Comparison of ENCODE assay signal across 9 mouse cellular contexts in the genomic region with DNA sequence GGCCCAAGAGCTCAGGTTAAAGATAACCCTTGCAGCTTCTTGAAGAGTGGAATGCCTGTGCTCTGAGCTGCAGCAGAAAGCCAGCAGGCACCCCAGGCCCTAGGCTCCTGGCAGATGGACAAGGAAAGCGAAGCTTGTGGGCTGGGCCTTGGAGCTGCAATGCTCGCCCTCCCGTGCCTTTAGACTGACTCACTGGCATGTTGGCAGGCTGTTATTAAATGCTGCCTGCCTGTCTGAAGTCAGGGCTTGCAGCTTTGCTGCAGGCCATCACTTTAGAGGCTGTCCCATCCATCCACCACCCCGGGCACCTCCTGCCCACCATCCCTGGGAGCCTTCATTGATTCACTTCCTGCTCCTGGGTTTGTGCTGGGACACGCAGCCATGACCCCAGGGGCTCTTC. TPM values are rescaled to one million over a fixed set of nuclear protein-coding genes. Genes with fewer than 3 reads are reported as not detected.
DNase-seq lines count a peak whose midpoint lies in the region; ATAC-seq lines count a peak whose summit lies in the region.
"Had no signal": no experiment of that assay in that cellular context is flagged by ENCODE, and none has a peak within 500 bp of the region (broad histone marks: within the 10 kb centered on the region; RNA-seq: fewer than 3 reads in every experiment).

No protein-coding gene starts in this region.

- H3K4me3 ChIP-seq in forebrain, embryonic 15.5 days, result no peak overlapping the region
- H3K4me3 ChIP-seq: liver, embryonic 13.5 days had no signal

- no peak for ATAC-seq in forebrain, embryonic 15.5 days (replicated peaks)

- H3K4me1 ChIP-seq in forebrain, embryonic 15.5 days, result no peaks in the 10 kb centered on the region
- H3K4me1 ChIP-seq: liver, embryonic 13.5 days had no signal

- no peaks in the 10 kb centered on the region for H3K27me3 ChIP-seq in forebrain, embryonic 15.5 days
- H3K27me3 ChIP-seq: liver, embryonic 13.5 days had no signal

- WGBS in forebrain, embryonic 15.5 days, result 74% methylated on average over 5 of the region's 5 CpGs

- H3K4me2 ChIP-seq in forebrain, embryonic 15.5 days (replicated peaks), result no peak overlapping the region
- H3K4me2 ChIP-seq: liver, embryonic 13.5 days had no signal

- no peaks in the 10 kb centered on the region for H3K36me3 ChIP-seq in forebrain, embryonic 15.5 days
- H3K36me3 ChIP-seq: liver, embryonic 13.5 days had no signal

- no peak overlapping the region for H3K9ac ChIP-seq in forebrain, embryonic 15.5 days (replicated peaks)
- H3K9ac ChIP-seq: liver, embryonic 13.5 days had no signal

- H3K9me3 ChIP-seq in forebrain, embryonic 15.5 days, result no peaks in the 10 kb centered on the region
- H3K9me3 ChIP-seq: liver, embryonic 13.5 days had no signal

- H3K27ac ChIP-seq in forebrain, embryonic 15.5 days (replicated peaks), result no peak overlapping the region
- H3K27ac ChIP-seq: liver, embryonic 13.5 days had no signal

- DNase-seq in adrenal gland, adult 18-20 months (ENCODE audit: low spot score in 2 of 2), result peak; percentile 48 to 58
- DNase-seq in cerebellum, adult 8-10 months, result peak; percentile 26
- peak; percentile 38 to 49 for DNase-seq in heart, adult 9 months (ENCODE audit: low spot score in 2 of 2)
- peak; percentile 39 to 53 for DNase-seq in kidney, postnatal 4 days
- peak; percentile 59 to 62 for DNase-seq in urinary bladder, postnatal 4 days (ENCODE audit: low spot score in 2 of 2)
- DNase-seq in right cerebral cortex, postnatal 10 days (ENCODE audit: low spot score in 2 of 2), result no peak
- no peak for DNase-seq in layer of hippocampus, adult 9-11 months
- DNase-seq: liver, embryonic 13.5 days had no signal

RNA-seq across cellular contexts. Expression of gene Slc7a1, which starts 44.0 kb away (rescaled TPM):
- 10 to 100 TPM; 87.0 to 94.9 TPM for total RNA-seq in adrenal gland, adult 18-20 months (2021)
- 32.4 and 37.5 TPM in 2 replicates for polyA plus RNA-seq in forebrain, embryonic 15.5 days (2015; fragmentation: Nextera tagmentation; extraction: Ambion mirVana)

Comparison
In these comparisons a context has a peak if more than half of its experiments do, and no peak if none do; other contexts are left out.
1. DNase-seq: peak in adrenal gland, adult 18-20 months (2 of 2), cerebellum, adult 8-10 months (single experiment), heart, adult 9 months (2 of 2), kidney, postnatal 4 days (2 of 2) and urinary bladder, postnatal 4 days (2 of 2); none in right cerebral cortex, postnatal 10 days (0 of 2) and layer of hippocampus, adult 9-11 months (single experiment).